Mouse (Mus musculus): ENCODE results near the gene Dtx3. TPM values are rescaled to one million over a fixed set of nuclear protein-coding genes. Genes with fewer than 3 reads are reported as not detected.

Dtx3 gene
- polyA plus RNA-seq, 1 experiment from 2014 or later = 16.8 TPM

DNA sequence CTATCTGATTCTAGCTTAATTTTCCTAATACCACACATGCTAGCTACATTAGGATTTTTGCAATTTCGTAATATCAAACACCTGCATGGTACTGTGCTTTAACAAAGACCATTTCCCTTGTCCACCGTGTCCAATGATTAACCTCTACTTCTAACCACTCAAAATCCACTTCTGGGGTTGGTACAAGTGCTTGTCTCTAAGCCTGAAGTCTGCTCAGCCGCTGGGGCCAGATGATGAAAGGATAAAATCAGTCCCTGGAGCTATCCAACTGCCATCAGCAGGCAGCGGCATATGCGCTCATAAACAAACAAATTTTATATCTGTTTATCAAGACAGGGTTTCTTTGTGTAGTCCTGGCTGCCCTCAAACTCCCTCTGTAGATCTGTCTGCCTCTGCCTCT lies 9.1 kb upstream of the Dtx3 start:
- peak; percentile 2; the same call in 1 of the 2 replicates for ATAC-seq (ENCODE audit: low read depth)

DNA sequence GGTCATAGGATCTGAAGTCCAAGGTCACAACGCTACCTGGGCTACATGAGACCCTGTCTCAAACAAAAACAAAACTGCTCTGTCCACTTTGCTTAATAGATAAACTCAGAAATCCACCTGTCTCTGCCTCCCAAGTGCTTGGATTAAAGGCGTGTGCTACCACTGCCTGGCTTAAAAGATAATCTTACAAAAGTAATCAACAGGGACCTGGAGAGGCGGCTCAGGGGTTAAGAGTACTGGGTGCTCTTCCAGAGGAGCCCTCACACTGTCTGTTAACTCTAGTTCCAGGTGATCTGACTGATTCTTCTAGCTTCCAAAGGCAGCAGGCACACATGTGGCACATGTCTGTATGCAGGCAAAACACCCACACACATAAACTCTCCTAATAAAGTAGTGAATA lies 7.6 kb upstream of the Dtx3 start:
- peak; percentile 80 for ATAC-seq (ENCODE audit: low read depth)
- H3K27ac ChIP-seq = peak overlapping the region; percentile 100
- peak overlapping the region; percentile 78 for H3K4me2 ChIP-seq
- peak overlapping the region; percentile 81 for H3K9ac ChIP-seq
- peaks cover 94% of the 10 kb centered on the region for H3K36me3 ChIP-seq
- 33% methylated on average over 3 of the region's 3 CpGs for WGBS (ENCODE audit: insufficient replicate concordance)
- H3K27me3 ChIP-seq = no peaks in the 10 kb centered on the region
- H3K4me3 ChIP-seq (replicated peaks) = peak overlapping the region; percentile 20
- H3K9me3 ChIP-seq (replicated peaks) = no peaks in the 10 kb centered on the region
- peak; percentile 59 for DNase-seq
- H3K4me1 ChIP-seq (replicated peaks) = peaks cover 87% of the 10 kb centered on the region

More for the DNA sequence above, 9.1 kb upstream of the Dtx3 start:
- no peak for DNase-seq
- H3K9me3 ChIP-seq (replicated peaks) = no peaks in the 10 kb centered on the region
- peak overlapping the region; percentile 81 for H3K9ac ChIP-seq
- no peaks in the 10 kb centered on the region for H3K27me3 ChIP-seq
- H3K4me3 ChIP-seq (replicated peaks) = peak overlapping the region; percentile 53
- peaks cover 94% of the 10 kb centered on the region for H3K4me1 ChIP-seq (replicated peaks)
- H3K27ac ChIP-seq = peak overlapping the region; percentile 100
- peak overlapping the region; percentile 78 for H3K4me2 ChIP-seq
- H3K36me3 ChIP-seq = peaks cover 92% of the 10 kb centered on the region
- 29% methylated on average over 5 of the region's 5 CpGs for WGBS (ENCODE audit: insufficient replicate concordance)

DNA sequence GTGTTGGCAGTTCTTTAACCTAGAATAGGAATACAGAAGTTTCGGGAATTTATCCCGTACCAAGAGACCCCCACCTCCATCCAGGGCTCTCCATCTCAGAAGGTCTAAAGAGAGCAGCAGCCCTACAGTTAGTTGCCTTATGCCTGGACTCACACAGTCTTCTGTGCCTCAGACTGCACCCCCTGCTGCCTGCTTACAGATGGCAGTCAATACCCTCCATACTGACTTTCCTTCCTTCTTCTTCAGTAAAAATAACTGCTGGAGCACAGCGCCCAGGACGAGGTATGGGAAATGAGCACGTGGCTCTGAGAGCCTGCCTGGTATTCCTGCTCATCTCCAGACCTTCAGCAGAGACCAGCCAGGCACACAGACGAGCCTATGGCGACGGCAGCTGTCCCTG lies 4.8 kb upstream of the Dtx3 start:
- Histone ChIP-seq H3K4me2 (no peak overlapping the region), H3K9me3 (replicated peaks) (no peaks in the 10 kb centered on the region), H3K4me1 (replicated peaks) (peaks cover 83% of the 10 kb centered on the region), H3K27ac (peak overlapping the region; percentile 100), H3K36me3 (peaks cover 81% of the 10 kb centered on the region), H3K27me3 (no peaks in the 10 kb centered on the region), H3K4me3 (replicated peaks) (no peak overlapping the region), H3K9ac (no peak overlapping the region)
- ATAC-seq (ENCODE audit: low read depth) (no peak), DNase-seq (no peak)
- WGBS (ENCODE audit: insufficient replicate concordance) = 85% methylated on average over 8 of the region's 8 CpGs

DNA sequence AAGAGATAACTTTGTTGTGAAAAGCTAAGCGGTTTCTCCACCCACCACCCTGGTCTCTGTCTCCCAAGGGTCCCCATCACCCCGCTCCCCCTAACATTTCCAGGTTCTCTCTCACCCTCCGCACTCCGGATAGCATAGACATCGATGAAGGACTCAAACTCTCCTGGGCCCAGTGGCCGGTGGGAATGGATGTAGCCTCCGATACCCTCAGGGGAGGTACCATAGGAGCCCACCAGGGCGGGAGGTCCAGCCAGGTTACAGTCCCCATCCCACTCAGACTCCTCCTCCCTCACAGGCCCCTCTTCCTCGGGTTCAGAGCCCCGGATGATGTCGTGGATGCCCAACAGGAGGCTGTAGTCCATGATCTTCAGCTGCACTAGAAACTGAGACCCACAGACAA lies 3.9 kb upstream of the Dtx3 start:
- 85% methylated on average over 11 of the region's 11 CpGs for WGBS (ENCODE audit: insufficient replicate concordance)
- no peak for DNase-seq
- ATAC-seq (ENCODE audit: low read depth) = no peak
- H3K27ac ChIP-seq = peak overlapping the region; percentile 100
- H3K9ac ChIP-seq = no peak overlapping the region
- H3K9me3 ChIP-seq (replicated peaks) = no peaks in the 10 kb centered on the region
- no peak overlapping the region for H3K4me3 ChIP-seq (replicated peaks)
- no peak overlapping the region for H3K4me2 ChIP-seq
- H3K27me3 ChIP-seq = no peaks in the 10 kb centered on the region
- H3K4me1 ChIP-seq (replicated peaks) = peaks cover 83% of the 10 kb centered on the region
- peaks cover 73% of the 10 kb centered on the region for H3K36me3 ChIP-seq

DNA sequence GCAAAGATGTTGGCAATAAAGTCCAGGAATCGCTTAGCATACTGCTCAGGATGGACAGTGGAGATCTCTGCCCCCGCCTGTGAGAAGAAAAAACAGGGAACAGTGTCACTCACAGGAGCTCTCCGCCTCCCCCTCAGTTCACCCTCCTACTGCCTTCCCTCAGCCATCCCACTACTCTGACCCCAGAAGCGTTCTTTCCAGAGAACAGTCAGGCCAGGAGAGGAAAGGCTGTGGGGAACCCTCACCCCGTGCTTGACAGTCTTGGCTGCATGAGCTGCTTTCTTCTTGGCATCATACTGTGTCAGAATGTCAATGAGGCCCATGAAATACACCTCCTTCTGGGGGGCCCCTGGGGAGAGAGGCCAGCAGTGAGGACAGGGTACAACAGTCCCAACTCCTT lies 3.5 kb upstream of the Dtx3 start:
- Histone ChIP-seq H3K36me3 (peaks cover 69% of the 10 kb centered on the region), H3K27ac (peak overlapping the region; percentile 100), H3K9ac (no peak overlapping the region), H3K4me1 (replicated peaks) (peaks cover 83% of the 10 kb centered on the region), H3K27me3 (no peaks in the 10 kb centered on the region), H3K4me3 (replicated peaks) (no peak overlapping the region), H3K9me3 (replicated peaks) (no peaks in the 10 kb centered on the region), H3K4me2 (no peak overlapping the region)
- no peak for ATAC-seq (ENCODE audit: low read depth)
- no peak for DNase-seq
- WGBS (ENCODE audit: insufficient replicate concordance) = 83% methylated on average over 5 of the region's 5 CpGs

DNA sequence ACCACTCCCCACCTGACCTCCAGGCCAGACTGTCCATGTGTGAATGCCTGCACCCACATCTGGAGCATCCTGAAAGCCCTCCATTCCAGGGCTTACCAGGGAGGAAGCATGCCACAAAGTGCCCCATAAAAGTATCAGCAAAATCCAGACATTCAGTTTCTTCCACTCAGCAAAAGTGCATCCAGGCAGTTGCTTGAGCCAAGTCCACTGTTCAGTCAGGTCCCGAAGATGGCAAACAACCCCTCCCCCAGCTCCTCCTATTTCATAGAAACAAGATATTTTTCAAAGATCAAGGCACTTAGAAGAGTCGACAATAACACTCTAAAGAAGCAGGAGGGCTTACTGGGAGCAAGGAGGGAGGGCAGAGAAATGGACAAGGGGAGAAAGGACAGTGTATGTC lies 3.0 kb upstream of the Dtx3 start:
- Histone ChIP-seq H3K4me2 (no peak overlapping the region), H3K4me1 (replicated peaks) (peaks cover 82% of the 10 kb centered on the region), H3K27ac (peak overlapping the region; percentile 100), H3K27me3 (no peaks in the 10 kb centered on the region), H3K36me3 (peaks cover 63% of the 10 kb centered on the region), H3K9me3 (replicated peaks) (no peaks in the 10 kb centered on the region), H3K9ac (no peak overlapping the region), H3K4me3 (replicated peaks) (no peak overlapping the region)
- ATAC-seq (ENCODE audit: low read depth) = no peak
- no peak for DNase-seq
- 69% methylated on average over 2 of the region's 2 CpGs for WGBS (ENCODE audit: insufficient replicate concordance)

DNA sequence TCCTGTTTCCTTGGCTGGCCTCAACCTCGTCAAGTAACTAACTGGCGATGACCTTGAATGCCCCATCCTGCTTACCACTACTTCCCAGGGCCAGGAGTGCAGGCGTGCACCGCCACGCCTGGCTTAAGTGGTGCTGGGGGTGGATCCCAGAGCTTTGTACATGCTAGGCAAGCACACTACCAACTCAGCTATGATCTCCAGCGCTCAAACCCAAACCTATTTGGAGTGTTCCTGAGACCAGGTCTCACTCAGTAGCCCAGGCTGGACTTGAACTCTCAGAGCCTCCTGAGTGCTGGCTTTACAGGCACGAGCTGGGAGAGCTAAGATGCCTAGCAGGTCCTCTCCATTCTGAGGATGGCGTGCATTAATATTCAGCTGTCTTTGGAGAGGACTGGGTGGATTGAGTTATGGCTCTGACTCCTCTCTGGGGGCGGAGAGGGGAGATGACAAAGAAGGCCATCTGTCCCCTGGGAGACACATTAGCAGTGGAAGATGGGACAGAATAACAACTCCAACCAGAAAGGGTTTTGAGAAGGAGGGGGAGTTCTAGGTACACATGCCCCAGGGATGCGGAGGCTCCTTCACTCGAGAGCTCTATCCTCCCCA lies 2.1 kb upstream of the Dtx3 start:
- Histone ChIP-seq H3K4me1 (replicated peaks) (peaks cover 82% of the 10 kb centered on the region), H3K9me3 (replicated peaks) (no peaks in the 10 kb centered on the region), H3K4me2 (no peak overlapping the region), H3K27me3 (no peaks in the 10 kb centered on the region), H3K4me3 (replicated peaks) (no peak overlapping the region), H3K9ac (no peak overlapping the region; the same call in 1 of the 2 replicates), H3K36me3 (peaks cover 61% of the 10 kb centered on the region), H3K27ac (peak overlapping the region; percentile 63)
- ATAC-seq (ENCODE audit: low read depth) (no peak), DNase-seq (no peak)
- 75% methylated on average over 11 of the region's 11 CpGs for WGBS (ENCODE audit: insufficient replicate concordance)

DNA sequence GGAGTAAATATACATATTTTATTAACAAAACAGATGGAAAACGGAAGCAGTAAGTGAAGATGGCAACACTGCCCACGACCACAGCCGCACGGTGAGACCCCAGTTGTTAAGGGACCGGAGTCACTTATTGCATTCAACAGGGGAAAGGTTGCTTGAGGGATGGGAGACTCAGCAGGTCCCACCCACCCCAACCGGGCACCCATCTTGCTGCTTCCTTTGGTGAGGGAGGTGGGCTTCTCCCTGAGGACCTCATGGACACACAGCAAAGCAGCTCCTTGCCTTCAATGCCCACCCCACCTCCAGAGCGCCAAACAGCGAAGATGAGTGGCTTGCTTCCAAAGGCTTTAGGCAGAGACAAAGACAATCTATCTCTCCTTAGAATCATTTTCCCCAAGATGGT lies 1.6 kb upstream of the Dtx3 start:
- H3K36me3 ChIP-seq = peaks cover 60% of the 10 kb centered on the region

DNA sequence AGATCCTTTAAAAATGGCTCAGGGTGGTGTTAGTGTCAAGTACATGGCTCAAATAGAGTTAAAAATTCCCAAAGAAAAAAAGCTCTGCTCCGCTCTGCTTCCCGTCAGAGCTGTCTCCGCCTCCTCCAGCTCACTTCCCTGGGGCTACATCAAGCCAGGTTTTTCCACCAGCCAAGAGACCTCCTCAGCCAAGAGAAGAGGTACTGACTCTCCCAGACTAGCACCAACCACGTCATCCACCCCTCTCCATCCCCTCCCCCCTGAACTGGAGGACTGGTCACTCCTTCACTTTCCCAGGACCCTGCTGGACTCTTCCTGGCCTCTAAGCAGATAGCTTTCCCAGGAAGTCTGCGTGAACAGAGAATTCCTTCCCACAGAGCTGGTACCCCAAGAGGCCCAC lies 864 bp upstream of the Dtx3 start:
- H3K9ac ChIP-seq = peak overlapping the region; percentile 95
- peaks cover 82% of the 10 kb centered on the region for H3K4me1 ChIP-seq (replicated peaks)
- WGBS (ENCODE audit: insufficient replicate concordance) = 64% methylated on average over 5 of the region's 5 CpGs
- H3K36me3 ChIP-seq = peaks cover 54% of the 10 kb centered on the region
- H3K27ac ChIP-seq = peak overlapping the region; percentile 93
- H3K9me3 ChIP-seq (replicated peaks) = no peaks in the 10 kb centered on the region
- peak overlapping the region; percentile 98 for H3K4me2 ChIP-seq
- peak overlapping the region; percentile 88 for H3K4me3 ChIP-seq (replicated peaks)
- ATAC-seq (ENCODE audit: low read depth) (no peak), DNase-seq (no peak)
- no peaks in the 10 kb centered on the region for H3K27me3 ChIP-seq

More for the DNA sequence above, 1.6 kb upstream of the Dtx3 start:
- H3K27ac ChIP-seq = peak overlapping the region; percentile 63
- ATAC-seq (ENCODE audit: low read depth) (no peak), DNase-seq (no peak)
- no peak overlapping the region for H3K9ac ChIP-seq
- peaks cover 82% of the 10 kb centered on the region for H3K4me1 ChIP-seq (replicated peaks)
- H3K27me3 ChIP-seq = no peaks in the 10 kb centered on the region
- no peak overlapping the region for H3K4me2 ChIP-seq
- H3K9me3 ChIP-seq (replicated peaks) = no peaks in the 10 kb centered on the region
- H3K4me3 ChIP-seq (replicated peaks) = no peak overlapping the region
- WGBS (ENCODE audit: insufficient replicate concordance) = 87% methylated on average over 8 of the region's 8 CpGs

DNA sequence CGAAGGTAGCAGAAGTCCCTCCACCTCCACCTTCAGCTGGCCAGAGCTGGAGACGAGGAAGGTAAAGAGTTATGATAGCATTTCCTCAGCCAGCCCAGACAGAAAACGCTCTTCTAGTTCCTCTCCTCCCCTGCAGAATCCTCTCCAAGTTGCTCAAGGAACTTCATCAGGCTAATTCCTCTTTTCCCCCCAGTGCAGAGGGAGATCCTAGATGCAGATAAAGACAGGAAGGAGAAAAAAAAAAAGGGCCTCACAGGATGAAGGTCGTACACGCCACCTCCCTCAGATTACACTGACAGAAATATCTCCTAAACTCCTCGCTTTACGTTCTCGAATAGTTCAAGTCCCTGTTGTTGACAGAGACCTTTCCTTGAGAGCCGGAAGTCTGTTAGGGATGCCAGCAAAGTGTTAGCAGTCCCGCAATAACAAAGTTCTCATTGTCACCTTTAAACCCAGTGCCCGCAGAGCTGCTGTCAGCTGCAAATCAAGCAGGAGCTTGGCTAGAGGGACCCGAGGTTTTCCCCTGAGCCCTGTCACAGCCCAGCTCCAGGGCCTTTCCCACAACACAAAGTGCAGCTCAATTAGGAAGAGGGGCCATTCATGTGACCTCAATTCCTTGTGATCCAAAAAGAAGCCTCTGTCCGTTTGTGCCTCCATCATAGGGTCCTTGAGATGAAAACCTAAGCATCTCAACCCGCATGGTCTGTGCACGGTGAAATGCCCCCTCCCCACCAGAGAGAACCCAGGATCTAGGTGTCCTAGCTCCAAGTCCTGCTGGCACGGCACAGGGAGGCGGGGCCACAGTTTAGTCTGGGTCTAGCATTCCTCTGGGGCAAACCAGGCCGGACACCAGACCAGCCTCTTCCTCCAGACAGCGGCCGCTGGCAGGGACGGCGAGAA lies 850 bp downstream of the Dtx3 start:
- H3K9ac ChIP-seq = peak overlapping the region; percentile 95
- WGBS (ENCODE audit: insufficient replicate concordance) = 5% methylated on average over 22 of the region's 22 CpGs
- peaks cover 84% of the 10 kb centered on the region for H3K4me1 ChIP-seq (replicated peaks)
- H3K36me3 ChIP-seq = peaks cover 37% of the 10 kb centered on the region
- H3K4me2 ChIP-seq = peak overlapping the region; percentile 98
- DNase-seq (no peak), ATAC-seq (ENCODE audit: low read depth) (peak; percentile 61)
- no peaks in the 10 kb centered on the region for H3K9me3 ChIP-seq (replicated peaks)
- peak overlapping the region; percentile 93 for H3K27ac ChIP-seq
- H3K4me3 ChIP-seq (replicated peaks) = peak overlapping the region; percentile 88
- H3K27me3 ChIP-seq = no peaks in the 10 kb centered on the region

DNA sequence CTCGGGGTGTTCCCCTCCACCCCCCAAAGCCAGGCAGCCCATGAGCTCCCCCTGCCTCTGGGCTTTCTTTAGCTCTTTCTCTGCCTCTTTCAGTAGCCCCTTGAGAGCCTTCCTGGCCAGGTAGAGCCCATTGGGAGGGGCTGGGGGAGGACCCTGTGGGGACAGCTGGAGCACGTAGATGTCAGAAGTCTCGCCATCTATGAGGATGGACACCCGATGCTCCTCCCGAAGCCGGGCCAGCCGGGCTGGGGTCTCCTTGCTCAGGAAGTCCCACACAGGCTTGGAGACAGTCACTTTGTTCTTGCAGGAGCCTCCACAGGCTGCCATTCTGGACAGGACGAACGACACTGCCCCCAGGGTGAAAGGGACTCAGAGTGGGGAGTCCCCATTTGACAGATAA lies 2.5 kb downstream of the Dtx3 start:
- peak overlapping the region; percentile 89 for H3K27ac ChIP-seq
- peak overlapping the region; percentile 34 for H3K4me2 ChIP-seq

More for the DNA sequence above, 2.5 kb downstream of the Dtx3 start:
- Histone ChIP-seq H3K4me1 (replicated peaks) (peaks cover 92% of the 10 kb centered on the region), H3K4me3 (replicated peaks) (no peak overlapping the region), H3K27me3 (no peaks in the 10 kb centered on the region), H3K36me3 (peaks cover 21% of the 10 kb centered on the region), H3K9me3 (replicated peaks) (no peaks in the 10 kb centered on the region), H3K9ac (peak overlapping the region; percentile 43; the same call in 1 of the 2 replicates)
- ATAC-seq (ENCODE audit: low read depth) (no peak), DNase-seq (no peak)
- 71% methylated on average over 9 of the region's 9 CpGs for WGBS (ENCODE audit: insufficient replicate concordance)

Data from liver, embryonic 13.5 days (tissue).